Mouse (Mus musculus) Patski (cell line): ENCODE measurements around the gene Spaca7. TPM values are rescaled to one million over a fixed set of nuclear protein-coding genes. Genes with fewer than 3 reads are reported as not detected.

Source experiments
- ATAC-seq: fragments of 100-300 bp; one replicate; pipeline ENCODE4 v1.8.0; 2021
- CTCF ChIA-PET: fragments of 350-600 bp; sonication (Branson Sonifier 250); formaldehyde crosslinking; loops from one replicate; lab custom pipeline; 2022; ENCODE audit warnings: inconsistent platforms; lab: Charles Lee
- POLR2A ChIA-PET: fragments of 350-600 bp; sonication (Branson Sonifier 250); formaldehyde crosslinking; loops from one replicate; lab custom pipeline; 2022; ENCODE audit warnings: antibody characterized with exemption, inconsistent platforms; lab: Charles Lee
- DNase-seq: peaks from one replicate; pipeline ENCODE4 v3.0.0-alpha.2; 2011; ENCODE audit warnings: low read depth, low spot score
- H3K27me3 ChIP-seq: fragments of 371-371 bp; one replicate; pipeline ENCODE4 v1.5.1; 2021
- CTCF ChIP-seq: fragments of 100-300 bp; IDR thresholded peaks from one replicate; pipeline ENCODE4 v1.5.1; 2021
- in situ Hi-C: fragments of 300-500 bp; cut with MboI; formaldehyde crosslinking; loops from 3 replicates; pipeline ENCODE4 v1.11.1; 2018; ENCODE audit warnings: low pct_unique_long_range_greater_than_20kb, mixed read lengths
- polyA plus RNA-seq: library from polyadenylated mRNA; unstranded; gene quantifications from one replicate; pipeline ENCODE4 v1.2.3, GENCODE M21; 2021

The Spaca7 gene
- polyA plus RNA-seq, 1 experiment from 2014 or later, result 12.9 TPM

- DNase-seq (no peak), ATAC-seq (no peak)
- ChIA-PET CTCF (interaction anchor here (1.0 kb wide), 1 partner anchor 26 kb away, joined by 3 read pairs; no protein-coding TSS in a partner anchor), POLR2A (no interaction called here)
- in situ Hi-C loops, result no loop called here
- H3K27me3 ChIP-seq, result no peaks in the 10 kb centered on the region
- no peak for TF ChIP-seq CTCF
These were observed 68.7 kb downstream of the Spaca7 start for GRCm38 (mm10) chr8:12641527-12641926.

GRCm38 (mm10) chr8:12644341-12644740 lies 71.5 kb downstream of the Spaca7 start:
- no peak for TF ChIP-seq CTCF
- POLR2A ChIA-PET, result no interaction called here
- no peaks in the 10 kb centered on the region for H3K27me3 ChIP-seq
- CTCF ChIA-PET, result interaction anchor here (2.3 kb wide), 1 partner anchor 15 kb away, joined by 12 read pairs; no protein-coding TSS in a partner anchor
- in situ Hi-C loops, result no loop called here
- ATAC-seq, result no peak
- no peak for DNase-seq

DNA sequence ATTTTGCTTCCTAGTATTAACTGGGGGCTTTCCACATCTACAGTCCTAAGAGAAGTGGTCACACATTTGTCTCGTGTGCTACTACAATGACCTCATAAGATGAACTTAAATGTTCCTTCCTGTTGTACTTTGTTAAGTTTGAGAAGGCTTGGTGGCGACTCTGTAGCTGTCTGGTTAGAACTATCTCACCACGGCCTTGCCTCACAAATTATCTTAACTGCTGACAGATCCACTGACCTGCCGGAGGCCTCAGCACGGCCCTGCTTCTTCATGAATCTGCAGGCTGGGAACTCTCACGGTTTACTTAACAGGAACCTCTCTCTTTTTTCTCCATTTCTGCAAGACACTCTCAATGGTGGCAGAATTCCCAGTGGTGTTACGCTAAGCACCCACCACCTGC lies 72.1 kb downstream of the Spaca7 start:
- POLR2A ChIA-PET, result interaction anchor here (1.1 kb wide), 1 partner anchor 18 kb away, joined by 4 read pairs; no protein-coding TSS in a partner anchor
- DNase-seq (no peak), ATAC-seq (no peak)
- no peaks in the 10 kb centered on the region for H3K27me3 ChIP-seq
- TF ChIP-seq CTCF, result no peak
- in situ Hi-C loops, result no loop called here
- CTCF ChIA-PET, result no interaction called here

- ChIA-PET POLR2A (no interaction called here), CTCF (no interaction called here)
- in situ Hi-C loops, result no loop called here
- TF ChIP-seq CTCF, result no peak
- no peaks in the 10 kb centered on the region for H3K27me3 ChIP-seq
- ATAC-seq (no peak), DNase-seq (no peak)
These were observed 73.7 kb downstream of the Spaca7 start for GRCm38 (mm10) chr8:12646536-12646935.

DNA sequence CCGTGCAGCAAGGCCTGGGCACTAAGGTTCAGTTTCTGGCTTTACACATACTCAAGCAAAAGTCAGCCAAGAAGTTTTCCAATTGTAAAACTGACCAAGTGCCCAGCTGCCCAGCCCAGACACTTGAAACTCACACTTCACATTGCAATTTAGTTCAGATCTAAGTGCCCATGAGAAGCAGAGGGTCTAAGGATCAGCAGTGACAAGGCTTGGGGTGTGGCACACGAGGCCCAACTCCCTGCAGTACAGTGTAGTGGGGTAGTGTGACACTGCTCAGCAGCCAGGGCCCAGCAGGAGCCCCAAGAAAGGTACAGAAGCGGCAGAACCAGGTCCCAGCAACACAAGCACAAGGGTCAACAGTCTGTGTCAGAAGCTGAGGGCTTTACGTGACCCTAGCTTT lies 76.1 kb downstream of the Spaca7 start:
- ChIA-PET CTCF (interaction anchor here (1.7 kb wide), 1 partner anchor 11 kb away, joined by 3 read pairs; no protein-coding TSS in a partner anchor), POLR2A (no interaction called here)
- in situ Hi-C loops, result no loop called here
- ATAC-seq (no peak), DNase-seq (no peak)
- H3K27me3 ChIP-seq, result no peaks in the 10 kb centered on the region
- no peak for TF ChIP-seq CTCF

Other genes starting within 250 kb of the Spaca7 start
- gene Sox1, start 177.7 kb upstream of the Spaca7 start, polyA plus RNA-seq, result not detected
- 41.7 TPM for gene Tubgcp3, start 99.2 kb downstream of the Spaca7 start, polyA plus RNA-seq
- 139 TPM for gene Atp11a, start 184.0 kb downstream of the Spaca7 start, polyA plus RNA-seq